Mouse (Mus musculus) bone marrow macrophage, adult 2 months (primary cell): ENCODE data around the gene 1110017D15Rik. TPM values are rescaled to one million over a fixed set of nuclear protein-coding genes. Genes with fewer than 3 reads are reported as not detected.

ENCODE experiments used
- H3K27ac ChIP-seq: 2 replicates; pipeline ENCODE4 v1.5.1; 2012; ENCODE audit warnings: low read depth, low read length; ENCODE audit not compliant: insufficient read depth
- H3K4me1 ChIP-seq: 2 replicates; pipeline ENCODE4 v1.6.1; 2012; ENCODE audit warnings: low read length; ENCODE audit not compliant: control insufficient read depth, insufficient read depth
- H3K4me3 ChIP-seq: 2 replicates; pipeline ENCODE4 v1.5.1; 2012; ENCODE audit warnings: mild to moderate bottlenecking, low read length, moderate library complexity; ENCODE audit not compliant: insufficient read depth
- CTCF ChIP-seq: IDR thresholded peaks from 2 replicates; pipeline ENCODE4 v1.5.1; 2012; ENCODE audit warnings: low read depth, mild to moderate bottlenecking, low read length, moderate library complexity
- POLR2A ChIP-seq: IDR thresholded peaks from 2 replicates; pipeline ENCODE4 v1.6.1; 2012; ENCODE audit warnings: mild to moderate bottlenecking, low read depth, low read length, borderline replicate concordance
- polyA plus RNA-seq: library from polyadenylated mRNA; stranded (reverse); fragments of >200 nt; gene quantifications from 2 replicates; pipeline ENCODE4 v1.2.4, GENCODE M21; 2012; ENCODE audit not compliant: missing spikeins, insufficient read depth, insufficient read length

Gene 1110017D15Rik
- polyA plus RNA-seq, 1 experiment = not detected

GRCm38 (mm10) chr4:41495076-41495475 is 22.1 kb downstream of the 1110017D15Rik start:
- H3K4me1 ChIP-seq = peaks cover 11% of the 10 kb centered on the region
- no peak overlapping the region for H3K4me3 ChIP-seq
- H3K27ac ChIP-seq = no peak overlapping the region
- TF ChIP-seq POLR2A (no peak), CTCF (no peak)

GRCm38 (mm10) chr4:41494378-41494777 is 22.8 kb downstream of the 1110017D15Rik start:
- no peak overlapping the region for H3K4me3 ChIP-seq
- no peak overlapping the region for H3K27ac ChIP-seq
- H3K4me1 ChIP-seq = peaks cover 11% of the 10 kb centered on the region
- TF ChIP-seq CTCF (no peak), POLR2A (no peak)

GRCm38 (mm10) chr4:41493464-41494116 is 23.5 kb downstream of the 1110017D15Rik start:
- Histone ChIP-seq H3K4me3 (no peak overlapping the region), H3K4me1 (peaks cover 11% of the 10 kb centered on the region), H3K27ac (no peak overlapping the region)
- no peak for TF ChIP-seq POLR2A
- TF ChIP-seq CTCF = no peak

GRCm38 (mm10) chr4:41492951-41493350 is 24.2 kb downstream of the 1110017D15Rik start:
- Histone ChIP-seq H3K27ac (no peak overlapping the region), H3K4me3 (no peak overlapping the region), H3K4me1 (peaks cover 8% of the 10 kb centered on the region; the same call in 1 of the 2 replicates)
- TF ChIP-seq POLR2A (no peak), CTCF (no peak)

- Histone ChIP-seq H3K4me3 (no peak overlapping the region), H3K27ac (no peak overlapping the region), H3K4me1 (no peaks in the 10 kb centered on the region)
- TF ChIP-seq POLR2A (no peak), CTCF (no peak)
These were observed 35.5 kb downstream of the 1110017D15Rik start for GRCm38 (mm10) chr4:41481601-41482017.

- Histone ChIP-seq H3K4me3 (no peak overlapping the region), H3K27ac (no peak overlapping the region), H3K4me1 (no peaks in the 10 kb centered on the region)
- TF ChIP-seq CTCF = no peak
- no peak for TF ChIP-seq POLR2A
These were observed 36.9 kb downstream of the 1110017D15Rik start for GRCm38 (mm10) chr4:41480254-41480653.

- no peak overlapping the region for H3K4me3 ChIP-seq
- H3K4me1 ChIP-seq = no peaks in the 10 kb centered on the region
- H3K27ac ChIP-seq = no peak overlapping the region
- no peak for TF ChIP-seq CTCF
- no peak for TF ChIP-seq POLR2A
These were observed 37.7 kb downstream of the 1110017D15Rik start for GRCm38 (mm10) chr4:41479456-41479804.

GRCm38 (mm10) chr4:41478751-41479455 is 38.2 kb downstream of the 1110017D15Rik start:
- Histone ChIP-seq H3K4me3 (no peak overlapping the region), H3K27ac (no peak overlapping the region), H3K4me1 (no peaks in the 10 kb centered on the region)
- no peak for TF ChIP-seq POLR2A
- no peak for TF ChIP-seq CTCF

- TF ChIP-seq CTCF = no peak
- no peak for TF ChIP-seq POLR2A
- no peak overlapping the region for H3K27ac ChIP-seq
- H3K4me3 ChIP-seq = no peak overlapping the region
- H3K4me1 ChIP-seq = no peaks in the 10 kb centered on the region
These were observed 39.4 kb downstream of the 1110017D15Rik start for GRCm38 (mm10) chr4:41477648-41478160.

GRCm38 (mm10) chr4:41471384-41471689 is 45.8 kb downstream of the 1110017D15Rik start:
- Histone ChIP-seq H3K27ac (no peak overlapping the region), H3K4me3 (no peak overlapping the region), H3K4me1 (peaks cover 5% of the 10 kb centered on the region)
- TF ChIP-seq CTCF (no peak), POLR2A (no peak)

- H3K27ac ChIP-seq = no peak overlapping the region
- no peak for TF ChIP-seq POLR2A
- TF ChIP-seq CTCF = no peak
- peaks cover 7% of the 10 kb centered on the region for H3K4me1 ChIP-seq
- H3K4me3 ChIP-seq = no peak overlapping the region
These were observed 46.3 kb downstream of the 1110017D15Rik start for GRCm38 (mm10) chr4:41470684-41471383.
